Mouse (Mus musculus) midbrain, embryonic 11.5 days (tissue): Measurements from ENCODE around the gene Fam122a. TPM values are rescaled to one million over a fixed set of nuclear protein-coding genes. Genes with fewer than 3 reads are reported as not detected.

ENCODE experiments used
- ATAC-seq: fragments of 200-750 bp; cut with Nextera tagmentation; 2 replicates; pipeline ENCODE4 v1.8.0; 2017; ENCODE audit warnings: moderate TSS enrichment, moderate library complexity; ENCODE audit not compliant: low FRiP score
- DNase-seq: peaks from one replicate; pipeline ENCODE4 v3.0.0; 2015; ENCODE audit warnings: low spot score; ENCODE audit errors: missing footprints
- H3K27ac ChIP-seq: fragments of 300-500 bp; sonication (generic); 2 replicates; pipeline ENCODE4 v1.5.1; 2014; ENCODE audit warnings: low read depth, low read length
- H3K27me3 ChIP-seq: fragments of 300-500 bp; sonication (generic); 2 replicates; pipeline ENCODE4 v1.6.1; 2014; ENCODE audit warnings: mild to moderate bottlenecking, low read length, moderate library complexity, mixed read lengths; ENCODE audit not compliant: control insufficient read depth, insufficient read depth
- H3K36me3 ChIP-seq: fragments of 300-500 bp; sonication (generic); 2 replicates; pipeline ENCODE4 v1.6.1; 2014; ENCODE audit warnings: mild to moderate bottlenecking, low read length, moderate library complexity, mixed read lengths; ENCODE audit not compliant: control insufficient read depth, insufficient read depth
- H3K4me1 ChIP-seq: fragments of 300-500 bp; sonication (generic); 2 replicates; pipeline ENCODE4 v1.6.1; 2014; ENCODE audit warnings: low read length; ENCODE audit not compliant: control insufficient read depth, insufficient read depth
- H3K4me2 ChIP-seq: fragments of 300-500 bp; sonication (generic); 2 replicates; pipeline ENCODE4 v1.6.1; 2014; ENCODE audit warnings: mild to moderate bottlenecking, moderate library complexity
- H3K4me3 ChIP-seq: fragments of 300-500 bp; sonication (generic); 2 replicates; pipeline ENCODE4 v1.5.1; 2014; ENCODE audit warnings: low read depth, low read length
- H3K9ac ChIP-seq: fragments of 300-500 bp; sonication (generic); 2 replicates; pipeline ENCODE4 v1.6.1; 2014; ENCODE audit warnings: low read length
- H3K9me3 ChIP-seq: fragments of 300-500 bp; sonication (generic); 2 replicates; pipeline ENCODE4 v1.6.1; 2016; ENCODE audit warnings: low read length; ENCODE audit not compliant: control insufficient read depth
- WGBS: fragments of 180-500 bp; shearing (Covaris S2); extraction: QIAGEN DNeasy Blood & Tissue Kit; methylation state at CpG from one replicate; pipeline ENCODE4 v1.1.7; 2014; 5-methylcytosine and 5-hydroxymethylcytosine counted together
- polyA plus RNA-seq: library from polyadenylated mRNA; unstranded; fragments of >200 nt; fragmentation: Nextera tagmentation; extraction: Ambion mirVana; gene quantifications from 2 replicates; pipeline ENCODE4 v1.2.1, GENCODE M21; 2014

Fam122a gene
- polyA plus RNA-seq: 48.3 and 50.6 TPM in 2 replicates

DNA sequence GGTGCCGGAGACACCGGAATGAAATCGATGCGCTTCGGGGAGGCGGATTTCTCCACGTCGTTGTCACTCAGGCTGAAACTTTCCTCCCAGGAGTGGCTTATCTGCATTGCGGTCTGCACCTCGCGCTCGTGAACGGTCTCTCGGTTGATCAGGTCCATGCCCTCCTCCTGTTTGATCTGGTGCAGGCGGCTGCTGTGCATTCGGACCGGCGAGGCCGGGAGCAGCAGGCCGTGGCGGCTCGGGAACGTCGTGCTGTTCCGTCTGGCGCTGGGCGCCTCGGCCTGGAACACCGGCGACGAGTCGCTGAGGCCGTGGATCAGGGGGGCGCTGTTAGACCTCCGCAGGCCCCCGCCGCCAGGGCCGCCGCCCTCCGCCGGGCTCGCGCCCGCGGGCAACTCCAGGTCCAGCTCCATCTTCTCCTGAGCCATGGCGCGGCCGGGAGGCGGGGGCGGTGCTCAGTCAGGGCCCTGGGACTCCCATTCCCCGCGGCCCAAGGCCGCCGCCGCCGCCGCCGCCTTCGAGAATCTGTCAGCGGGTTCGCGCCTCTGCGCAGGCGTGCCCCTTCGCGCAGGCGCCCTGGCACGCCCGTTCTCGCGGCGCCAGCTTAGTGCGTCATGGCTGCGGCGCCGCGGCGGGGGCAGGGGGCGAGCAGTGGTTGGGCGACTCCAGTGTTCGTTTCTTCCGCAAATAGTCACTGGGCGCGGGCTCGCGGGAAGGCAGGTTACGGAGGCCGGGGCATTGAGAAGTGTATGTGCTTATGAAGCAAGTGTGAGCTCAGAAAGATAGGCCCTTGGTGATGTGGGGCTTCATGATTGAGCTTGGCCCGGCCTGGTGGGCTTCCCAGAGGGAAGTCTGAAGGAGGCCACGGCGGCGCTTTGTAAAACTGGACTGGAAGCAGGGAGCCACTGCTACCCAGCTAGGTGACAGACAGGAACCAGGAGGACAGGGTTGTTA is at the start of gene Fam122a:
Fam122a (minus strand) TSS at position 428 of the 954 bp plus-strand sequence.
- DNase-seq (peak; percentile 100), ATAC-seq (peak; percentile 95)
- H3K4me2 ChIP-seq: peak within 1 kb of the TSS; percentile 84
- under 1% methylated on average over 90 of the region's 92 CpGs for WGBS
- peaks cover 4% of the 10 kb centered on the region; the same call in 1 of the 2 replicates for H3K4me1 ChIP-seq
- peak within 1 kb of the TSS; percentile 68 for H3K4me3 ChIP-seq
- H3K36me3 ChIP-seq: no peaks in the 10 kb centered on the region
- peak within 1 kb of the TSS; percentile 79 for H3K27ac ChIP-seq
- no peaks in the 10 kb centered on the region for H3K9me3 ChIP-seq
- H3K27me3 ChIP-seq: no peaks in the 10 kb centered on the region
- peak within 1 kb of the TSS; percentile 92 for H3K9ac ChIP-seq

DNA sequence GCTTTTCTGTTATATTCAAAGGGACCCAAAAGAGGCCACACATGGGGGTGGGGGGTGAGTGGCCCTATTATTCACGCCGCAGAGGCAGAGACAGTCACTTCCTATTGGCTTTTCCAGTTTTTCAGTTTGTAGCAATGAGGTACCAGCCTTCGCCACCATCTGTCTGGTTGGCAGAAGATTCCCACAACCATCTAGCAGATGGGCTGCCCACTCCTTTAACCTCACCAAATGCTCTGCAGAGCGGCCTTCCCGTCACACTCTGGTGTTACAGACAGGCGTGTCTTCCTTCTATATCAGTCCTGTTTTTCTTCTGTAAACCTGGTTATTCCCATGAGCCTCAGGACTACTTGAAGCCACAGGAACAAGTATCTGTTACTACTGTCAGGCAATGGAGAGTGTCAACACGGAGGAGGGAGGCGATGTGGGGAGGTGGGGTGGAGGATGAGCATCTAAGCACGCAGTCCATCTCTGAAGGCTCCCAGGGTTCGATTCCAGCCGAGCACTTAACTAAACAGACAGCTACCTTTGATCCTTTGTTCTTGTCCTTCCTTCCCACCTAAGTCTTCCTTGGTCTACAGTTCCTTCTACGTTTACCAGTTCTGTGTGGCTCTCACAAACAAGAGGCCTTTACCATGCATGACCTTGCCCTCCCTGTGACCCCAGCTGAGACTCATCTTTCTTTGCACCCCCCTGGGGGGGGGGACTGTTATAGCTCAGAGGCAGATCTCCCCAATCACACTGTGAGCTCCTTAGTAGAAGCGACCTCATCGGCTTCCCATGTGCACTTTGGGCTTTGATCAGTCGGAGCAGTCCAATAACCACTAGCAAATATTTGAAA is 46.5 kb upstream of the Fam122a start:
- Histone ChIP-seq H3K9me3 (no peaks in the 10 kb centered on the region), H3K9ac (no peak overlapping the region), H3K4me3 (no peak overlapping the region), H3K27ac (no peak overlapping the region), H3K4me1 (no peaks in the 10 kb centered on the region), H3K36me3 (no peaks in the 10 kb centered on the region), H3K4me2 (no peak overlapping the region), H3K27me3 (no peaks in the 10 kb centered on the region)
- ATAC-seq (no peak), DNase-seq (peak; percentile 76)
- WGBS: 83% methylated on average over 15 of the region's 15 CpGs

GRCm38 (mm10) chr19:24521997-24522396 is 44.8 kb upstream of the Fam122a start:
- WGBS: 92% methylated on average over 7 of the region's 7 CpGs
- H3K27me3 ChIP-seq: no peaks in the 10 kb centered on the region
- H3K4me2 ChIP-seq: no peak overlapping the region
- no peaks in the 10 kb centered on the region for H3K4me1 ChIP-seq
- no peak for ATAC-seq
- H3K27ac ChIP-seq: no peak overlapping the region
- no peak overlapping the region for H3K4me3 ChIP-seq
- no peaks in the 10 kb centered on the region for H3K36me3 ChIP-seq
- no peak overlapping the region for H3K9ac ChIP-seq
- H3K9me3 ChIP-seq: no peaks in the 10 kb centered on the region
- peak; percentile 19 for DNase-seq

DNA sequence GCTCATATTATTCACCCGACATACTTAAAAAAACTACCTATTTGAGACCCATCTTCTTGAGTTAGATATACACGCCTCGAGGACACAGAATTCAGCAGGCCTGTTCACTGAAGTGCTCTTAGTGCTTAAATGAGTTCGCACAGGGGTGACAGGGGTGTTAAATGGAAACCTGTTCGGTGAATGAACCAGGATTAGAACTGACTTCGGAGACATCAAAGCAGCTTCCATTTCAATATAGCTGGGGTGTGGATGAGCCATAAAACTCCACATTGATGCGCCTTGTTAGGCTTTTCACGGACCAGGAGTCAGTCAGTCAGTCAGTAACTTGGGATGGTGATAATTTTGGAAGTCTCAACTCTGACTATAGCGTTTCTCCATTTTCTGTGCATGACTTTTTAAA is 44.0 kb upstream of the Fam122a start:
- no peak overlapping the region for H3K4me2 ChIP-seq
- no peaks in the 10 kb centered on the region for H3K4me1 ChIP-seq
- DNase-seq (peak; percentile 51), ATAC-seq (no peak)
- H3K27me3 ChIP-seq: no peaks in the 10 kb centered on the region
- H3K9ac ChIP-seq: no peak overlapping the region
- no peaks in the 10 kb centered on the region for H3K36me3 ChIP-seq
- no peak overlapping the region for H3K4me3 ChIP-seq
- no peak overlapping the region for H3K27ac ChIP-seq
- 83% methylated on average over 9 of the region's 9 CpGs for WGBS
- H3K9me3 ChIP-seq: no peaks in the 10 kb centered on the region

- H3K27me3 ChIP-seq: no peaks in the 10 kb centered on the region
- no peaks in the 10 kb centered on the region for H3K4me1 ChIP-seq
- H3K4me3 ChIP-seq: no peak overlapping the region
- no peak overlapping the region for H3K4me2 ChIP-seq
- no peaks in the 10 kb centered on the region for H3K9me3 ChIP-seq
- no peaks in the 10 kb centered on the region for H3K36me3 ChIP-seq
- no peak overlapping the region for H3K9ac ChIP-seq
- ATAC-seq: no peak
- 89% methylated on average over 6 of the region's 6 CpGs for WGBS
- no peak overlapping the region for H3K27ac ChIP-seq
- DNase-seq: peak; percentile 66
Observed at GRCm38 (mm10) chr19:24519732-24520409, 42.7 kb upstream of the Fam122a start.

DNA sequence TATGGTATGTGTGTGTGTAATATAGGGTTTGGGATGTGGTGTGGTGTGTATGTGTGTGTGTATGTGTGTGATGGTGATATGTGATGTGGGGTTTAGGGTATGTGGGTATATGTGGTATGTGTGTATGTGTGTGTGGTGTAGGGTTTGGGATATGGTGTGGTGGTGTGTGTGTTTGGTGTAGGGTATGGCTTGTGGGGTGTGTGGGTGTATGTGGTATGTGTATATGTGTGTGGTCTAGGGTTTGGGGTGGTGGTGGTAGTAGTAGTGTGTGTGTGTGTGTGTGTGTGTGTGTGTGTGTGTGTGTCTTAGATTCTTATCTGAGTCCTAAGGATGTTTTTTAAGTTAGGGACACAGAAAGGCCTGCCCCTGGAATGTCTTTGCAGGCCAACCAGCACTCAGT is 41.2 kb upstream of the Fam122a start:
- no peaks in the 10 kb centered on the region for H3K36me3 ChIP-seq
- no peak overlapping the region for H3K27ac ChIP-seq
- DNase-seq: no peak
- ATAC-seq: no peak
- H3K4me3 ChIP-seq: no peak overlapping the region
- no peaks in the 10 kb centered on the region for H3K4me1 ChIP-seq
- H3K9ac ChIP-seq: no peak overlapping the region
- H3K4me2 ChIP-seq: no peak overlapping the region
- H3K9me3 ChIP-seq: no peaks in the 10 kb centered on the region
- H3K27me3 ChIP-seq: no peaks in the 10 kb centered on the region

DNA sequence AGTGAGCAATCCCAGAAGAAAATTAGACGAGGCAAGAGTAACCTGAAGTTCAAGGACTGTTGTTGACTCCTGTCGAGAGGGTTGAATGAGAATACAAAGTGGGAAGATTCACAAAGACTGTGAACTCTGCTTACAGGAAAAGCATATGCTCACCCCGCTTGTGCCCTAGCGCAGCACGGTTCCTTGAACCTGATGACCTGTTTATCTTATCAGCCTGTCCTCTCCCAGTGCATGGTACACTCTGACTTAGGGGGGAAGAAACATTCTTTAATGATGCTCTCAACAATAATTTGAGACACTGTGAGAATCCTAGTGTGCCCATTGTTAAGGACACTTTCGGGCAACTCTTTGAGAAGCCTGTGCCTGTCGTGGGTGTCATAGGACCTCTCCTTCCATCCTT is 39.9 kb upstream of the Fam122a start:
- H3K9me3 ChIP-seq: no peaks in the 10 kb centered on the region
- 85% methylated on average over 7 of the region's 7 CpGs for WGBS
- ATAC-seq: no peak

GRCm38 (mm10) chr19:24515941-24516340 is 38.8 kb upstream of the Fam122a start:
- Histone ChIP-seq H3K27ac (no peak overlapping the region), H3K4me1 (no peaks in the 10 kb centered on the region), H3K9me3 (no peaks in the 10 kb centered on the region), H3K4me2 (no peak overlapping the region), H3K27me3 (no peaks in the 10 kb centered on the region), H3K36me3 (no peaks in the 10 kb centered on the region), H3K9ac (no peak overlapping the region), H3K4me3 (no peak overlapping the region)
- ATAC-seq (no peak), DNase-seq (no peak)
- 92% methylated on average over 3 of the region's 3 CpGs for WGBS

More for the DNA sequence above, 39.9 kb upstream of the Fam122a start:
- Histone ChIP-seq H3K36me3 (no peaks in the 10 kb centered on the region), H3K27ac (no peak overlapping the region), H3K4me3 (no peak overlapping the region), H3K4me2 (no peak overlapping the region), H3K27me3 (no peaks in the 10 kb centered on the region), H3K9ac (no peak overlapping the region), H3K4me1 (no peaks in the 10 kb centered on the region)
- no peak for DNase-seq
